Mouse (Mus musculus) heart, embryonic 11.5 days (tissue): Measurements from ENCODE around the gene Gcnt7. TPM values are rescaled to one million over a fixed set of nuclear protein-coding genes. Genes with fewer than 3 reads are reported as not detected.

Source experiments
- ATAC-seq: fragments of 200-750 bp; cut with Nextera tagmentation; replicated peaks from 2 replicates; pipeline ENCODE4 v1.8.0; 2017; ENCODE audit warnings: moderate library complexity; ENCODE audit not compliant: insufficient number of reproducible peaks, low FRiP score, low TSS enrichment
- H3K27ac ChIP-seq: fragments of 300-500 bp; sonication (generic); 2 replicates; pipeline ENCODE4 v1.5.1; 2014; ENCODE audit warnings: mild to moderate bottlenecking, low read depth, low read length
- H3K27me3 ChIP-seq: fragments of 300-500 bp; sonication (generic); 2 replicates; pipeline ENCODE4 v1.6.1; 2014; ENCODE audit warnings: mild to moderate bottlenecking, low read length, mixed read lengths; ENCODE audit not compliant: control insufficient read depth, insufficient read depth
- H3K36me3 ChIP-seq: fragments of 300-500 bp; sonication (generic); 2 replicates; pipeline ENCODE4 v1.6.1; 2014; ENCODE audit warnings: mild to moderate bottlenecking, low read length, moderate library complexity, mixed read lengths; ENCODE audit not compliant: control insufficient read depth, insufficient read depth
- H3K4me1 ChIP-seq: fragments of 300-500 bp; sonication (generic); 2 replicates; pipeline ENCODE4 v1.6.1; 2014; ENCODE audit warnings: low read length; ENCODE audit not compliant: control insufficient read depth, insufficient read depth
- H3K4me2 ChIP-seq: fragments of 300-500 bp; sonication (generic); 2 replicates; pipeline ENCODE4 v1.6.1; 2014; ENCODE audit warnings: mild to moderate bottlenecking, moderate library complexity
- H3K4me3 ChIP-seq: fragments of 300-500 bp; sonication (generic); 2 replicates; pipeline ENCODE4 v1.5.1; 2014; ENCODE audit warnings: low read depth, low read length
- H3K9ac ChIP-seq: fragments of 300-500 bp; sonication (generic); 2 replicates; pipeline ENCODE4 v1.6.1; 2014; ENCODE audit warnings: mild to moderate bottlenecking, low read depth, low read length, moderate library complexity
- H3K9me3 ChIP-seq: fragments of 300-500 bp; sonication (generic); replicated peaks from 2 replicates; pipeline ENCODE4 v1.6.1; 2016; ENCODE audit warnings: low read length; ENCODE audit not compliant: control insufficient read depth
- WGBS: fragments of 180-500 bp; shearing (Covaris S2); extraction: QIAGEN DNeasy Blood & Tissue Kit; methylation state at CpG from one replicate; pipeline ENCODE4 v1.1.7; 2014; ENCODE audit not compliant: insufficient replicate concordance; 5-methylcytosine and 5-hydroxymethylcytosine counted together
- polyA plus RNA-seq: library from polyadenylated mRNA; unstranded; fragments of >200 nt; fragmentation: Nextera tagmentation; extraction: Ambion mirVana; gene quantifications from 2 replicates; pipeline ENCODE4 v1.2.1, GENCODE M21; 2014

Gene Gcnt7
- polyA plus RNA-seq, 1 experiment from 2014 or later: 0.87 TPM

DNA sequence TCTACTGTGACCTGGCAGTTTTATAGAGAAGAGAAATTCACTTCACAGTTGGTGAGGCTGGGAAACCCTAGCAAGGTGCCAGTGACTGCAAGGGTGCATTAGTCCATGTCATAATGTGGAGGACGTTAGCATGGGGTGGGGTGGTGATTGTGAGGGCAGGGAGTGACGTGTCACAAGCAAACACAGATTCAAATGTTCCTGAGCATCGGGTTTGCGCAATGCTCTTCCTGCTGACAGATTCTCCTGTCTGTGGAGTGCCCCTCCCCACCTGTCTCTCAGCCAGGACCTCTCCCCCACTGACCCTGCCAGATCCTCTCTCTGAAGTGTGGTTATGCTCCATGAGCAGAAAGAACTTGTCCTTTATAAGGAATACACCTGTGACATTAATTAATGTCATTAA lies 10.1 kb downstream of the Gcnt7 start:
- Histone ChIP-seq H3K4me1 (no peaks in the 10 kb centered on the region), H3K36me3 (peaks cover 31% of the 10 kb centered on the region), H3K4me2 (no peak overlapping the region), H3K27me3 (no peaks in the 10 kb centered on the region), H3K4me3 (no peak overlapping the region), H3K27ac (no peak overlapping the region), H3K9me3 (no peaks in the 10 kb centered on the region), H3K9ac (no peak overlapping the region)
- ATAC-seq: no peak
- 88% methylated on average over 4 of the region's 4 CpGs for WGBS

DNA sequence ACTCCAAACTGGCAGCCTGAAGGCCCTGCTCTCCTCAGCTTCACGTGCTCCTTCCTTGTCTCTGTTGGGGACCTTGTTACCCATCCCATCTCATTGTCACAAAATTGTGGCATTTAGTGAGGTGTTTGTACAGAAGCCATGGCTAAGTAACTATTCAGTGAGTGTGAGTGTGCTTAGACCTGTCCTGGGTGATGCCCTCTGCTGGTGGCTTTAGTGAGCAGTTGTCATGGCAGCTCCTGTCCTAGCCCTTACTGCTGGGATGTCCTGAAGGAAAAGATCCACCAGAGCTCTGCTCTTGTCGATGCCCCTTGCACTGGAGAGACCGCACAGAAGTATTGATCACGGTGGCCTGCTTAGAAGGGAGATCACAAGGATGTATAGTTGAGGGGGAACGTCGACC lies 11.1 kb downstream of the Gcnt7 start:
- no peak overlapping the region for H3K9ac ChIP-seq
- no peak overlapping the region for H3K27ac ChIP-seq
- H3K27me3 ChIP-seq: no peaks in the 10 kb centered on the region
- H3K9me3 ChIP-seq: no peaks in the 10 kb centered on the region
- WGBS: 82% methylated on average over 6 of the region's 6 CpGs
- no peaks in the 10 kb centered on the region for H3K4me1 ChIP-seq
- no peak overlapping the region for H3K4me3 ChIP-seq
- H3K4me2 ChIP-seq: no peak overlapping the region
- ATAC-seq: no peak
- peaks cover 24% of the 10 kb centered on the region for H3K36me3 ChIP-seq

DNA sequence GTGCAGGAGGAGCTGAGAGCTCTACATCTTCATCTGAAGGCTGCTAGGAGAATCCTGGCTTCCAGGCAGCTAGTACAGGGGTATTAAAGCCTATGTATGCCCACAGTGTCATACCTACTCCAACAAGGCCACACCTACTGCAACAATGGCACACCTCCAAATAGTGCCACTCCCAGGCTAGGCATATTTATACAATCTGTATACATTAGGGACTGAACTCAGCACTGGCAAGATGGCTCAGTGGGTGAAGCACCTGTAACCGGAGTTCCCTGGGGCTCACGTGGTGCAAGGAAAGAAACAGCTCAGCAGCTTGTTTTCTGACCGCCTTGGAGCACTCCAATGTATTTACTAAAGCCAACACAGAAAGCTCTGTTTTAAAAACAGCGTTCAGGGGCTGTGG lies 12.8 kb downstream of the Gcnt7 start:
- Histone ChIP-seq H3K9me3 (no peaks in the 10 kb centered on the region), H3K36me3 (peaks cover 24% of the 10 kb centered on the region), H3K27me3 (no peaks in the 10 kb centered on the region), H3K27ac (no peak overlapping the region), H3K9ac (no peak overlapping the region), H3K4me3 (no peak overlapping the region), H3K4me1 (peaks cover 8% of the 10 kb centered on the region), H3K4me2 (no peak overlapping the region)
- ATAC-seq: no peak
- WGBS: 87% methylated on average over 4 of the region's 4 CpGs

DNA sequence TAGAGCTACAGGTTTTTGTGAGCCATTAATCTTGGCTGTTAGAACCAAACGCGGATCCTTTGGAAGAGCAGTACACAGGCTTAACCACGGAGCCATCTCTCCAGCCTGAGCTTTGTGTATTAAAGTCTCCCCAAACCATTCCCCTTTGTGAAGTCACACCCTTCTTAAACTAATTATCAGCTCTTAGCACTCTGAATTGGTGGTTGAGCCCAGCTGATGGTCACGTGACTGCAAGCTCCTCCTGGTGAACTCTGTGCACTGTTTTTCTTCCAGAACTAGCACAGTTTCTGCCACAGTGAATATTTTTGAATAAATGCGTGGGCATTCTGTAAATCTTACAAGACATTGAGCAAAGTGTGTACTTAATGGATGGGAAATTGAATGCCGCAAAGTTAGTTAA lies 17.2 kb downstream of the Gcnt7 start:
- Histone ChIP-seq H3K9ac (peak overlapping the region; percentile 77), H3K4me2 (peak overlapping the region; percentile 93), H3K36me3 (peaks cover 3% of the 10 kb centered on the region), H3K4me1 (peaks cover 13% of the 10 kb centered on the region), H3K27me3 (no peaks in the 10 kb centered on the region), H3K9me3 (no peaks in the 10 kb centered on the region), H3K27ac (no peak overlapping the region), H3K4me3 (peak overlapping the region; percentile 88)
- no peak for ATAC-seq
- 30% methylated on average over 6 of the region's 6 CpGs for WGBS

DNA sequence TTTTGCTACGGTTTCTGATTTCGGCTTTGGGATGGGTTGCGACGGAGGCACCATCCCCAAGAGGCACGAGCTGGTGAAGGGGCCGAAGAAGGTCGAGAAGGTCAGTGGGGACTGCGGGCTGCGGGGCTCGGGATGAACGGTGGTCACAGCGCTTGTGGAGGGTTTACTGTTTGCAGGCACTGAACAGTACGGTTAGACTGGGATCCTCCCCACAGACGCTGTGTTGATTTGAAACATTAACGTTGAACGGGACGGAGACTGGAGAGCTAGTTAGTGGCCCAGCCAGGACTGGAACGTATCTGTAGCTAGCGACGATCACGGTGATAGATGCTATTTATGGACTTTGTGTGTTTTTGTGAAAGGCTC lies 17.8 kb downstream of the Gcnt7 start:
- under 1% methylated on average over 21 of the region's 21 CpGs for WGBS
- ATAC-seq: peak; percentile 21; the same call in 1 of the 2 replicates

DNA sequence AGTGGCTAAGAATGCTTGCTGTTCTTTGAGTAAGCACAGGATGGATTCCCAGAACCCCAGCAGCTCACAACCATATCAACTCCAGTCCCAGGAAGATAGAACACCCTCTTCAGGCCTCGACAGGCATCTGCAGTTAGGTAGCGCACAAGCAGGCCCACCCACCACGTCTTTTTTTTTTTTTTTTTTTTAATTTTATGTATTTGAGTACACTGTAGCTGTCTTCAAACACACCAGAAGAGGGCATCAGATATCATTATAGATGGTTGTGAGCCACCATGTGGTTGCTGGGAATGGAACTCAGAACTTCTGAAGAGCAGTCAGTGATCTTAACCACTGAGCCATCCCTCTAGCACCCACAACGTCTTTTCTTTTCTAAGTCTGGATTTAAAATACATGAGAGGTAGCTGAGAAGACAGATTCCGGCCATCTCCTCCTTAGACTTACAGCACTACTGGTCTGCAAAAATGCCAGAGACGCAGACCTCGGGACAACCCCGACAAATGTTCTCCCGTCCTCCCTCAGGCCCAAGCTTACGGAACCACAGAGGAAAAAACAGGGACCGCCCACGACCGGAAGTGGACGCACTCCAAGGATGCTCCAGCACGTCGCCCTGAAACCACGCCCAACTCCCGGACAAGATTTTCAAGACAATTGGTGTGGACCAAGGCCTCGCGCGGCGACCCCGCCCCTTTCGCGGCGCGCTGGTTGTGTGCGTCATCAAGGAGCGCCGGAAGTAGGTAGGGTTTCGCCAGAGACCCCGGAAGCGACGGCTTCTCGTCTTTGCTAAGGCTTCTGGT lies 18.4 kb downstream of the Gcnt7 start, which contains the start of gene Rtf2:
Rtf2 (plus strand) TSS at position 714 of the 797 bp plus-strand sequence.
- WGBS: 2% methylated on average over 35 of the region's 35 CpGs
- ATAC-seq: peak; percentile 93
- no peaks in the 10 kb centered on the region for H3K36me3 ChIP-seq
- no peaks in the 10 kb centered on the region for H3K27me3 ChIP-seq
- peak within 1 kb of the TSS; percentile 88 for H3K4me3 ChIP-seq
- H3K4me2 ChIP-seq: peak within 1 kb of the TSS; percentile 93
- H3K4me1 ChIP-seq: peaks cover 13% of the 10 kb centered on the region
- peak within 1 kb of the TSS; percentile 54; the same call in 1 of the 2 replicates for H3K27ac ChIP-seq
- peak within 1 kb of the TSS; percentile 77 for H3K9ac ChIP-seq
- no peaks in the 10 kb centered on the region for H3K9me3 ChIP-seq

More for the DNA sequence above, 17.8 kb downstream of the Gcnt7 start:
- Histone ChIP-seq H3K9me3 (no peaks in the 10 kb centered on the region), H3K4me2 (peak overlapping the region; percentile 93), H3K4me1 (peaks cover 13% of the 10 kb centered on the region), H3K9ac (peak overlapping the region; percentile 77), H3K4me3 (peak overlapping the region; percentile 88), H3K27ac (no peak overlapping the region), H3K36me3 (no peaks in the 10 kb centered on the region), H3K27me3 (no peaks in the 10 kb centered on the region)

DNA sequence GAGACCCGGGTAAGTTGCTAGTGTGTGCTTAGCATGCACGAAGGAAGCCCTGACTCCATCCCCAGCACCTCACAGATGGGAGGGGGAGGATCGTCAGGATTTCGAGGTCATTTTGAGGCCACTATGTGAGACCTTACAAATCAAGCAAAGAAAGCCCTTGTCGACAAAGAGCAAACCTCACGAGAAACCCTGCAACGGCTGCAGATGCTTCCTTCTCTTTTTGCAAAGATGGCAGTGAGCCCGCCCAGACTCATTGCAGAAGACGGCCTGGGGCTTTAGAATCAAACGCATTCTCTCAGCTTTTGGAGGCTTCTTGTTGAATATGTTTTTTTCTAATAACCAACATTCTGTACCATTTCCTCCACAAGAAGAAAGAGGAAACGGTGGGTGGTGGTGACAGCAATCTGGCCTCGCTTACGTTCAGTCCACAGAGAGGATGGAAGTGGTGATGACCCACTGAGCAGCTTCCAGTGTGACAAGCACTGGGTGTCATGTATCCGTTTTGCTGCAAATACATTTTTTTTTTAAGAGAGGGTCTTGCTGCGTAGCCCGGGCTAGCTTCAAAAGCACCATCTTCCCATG lies 20.9 kb downstream of the Gcnt7 start:
- H3K4me2 ChIP-seq: no peak overlapping the region
- H3K36me3 ChIP-seq: no peaks in the 10 kb centered on the region
- WGBS: 65% methylated on average over 16 of the region's 16 CpGs

DNA sequence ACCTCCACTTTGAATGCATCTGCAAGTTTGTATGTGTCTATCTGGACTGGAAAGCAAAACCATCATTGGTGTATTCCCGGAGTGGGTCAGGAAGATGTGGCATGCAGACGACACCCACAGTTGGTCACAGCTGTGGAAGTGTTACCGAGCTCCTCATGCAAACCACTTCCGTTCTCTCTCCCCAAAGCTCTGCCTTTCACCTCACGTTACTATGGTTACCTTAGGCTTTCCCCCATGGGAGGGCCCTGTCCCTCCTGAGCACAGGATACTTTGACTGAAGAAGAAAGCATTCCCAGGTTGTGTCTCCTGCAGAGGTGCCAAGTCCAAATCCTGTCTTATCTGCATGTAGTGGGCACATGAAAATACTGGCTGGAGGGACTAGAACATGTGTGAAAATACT lies 24.6 kb downstream of the Gcnt7 start:
- ATAC-seq: no peak
- Histone ChIP-seq H3K4me3 (no peak overlapping the region), H3K9me3 (no peaks in the 10 kb centered on the region), H3K4me2 (no peak overlapping the region), H3K27me3 (0 out of 2 replicates have a peak, but pooled peaks cover 2% of the 10 kb centered on the region), H3K4me1 (peaks cover 10% of the 10 kb centered on the region), H3K36me3 (no peaks in the 10 kb centered on the region), H3K9ac (no peak overlapping the region), H3K27ac (no peak overlapping the region)
- WGBS: 34% methylated on average over 5 of the region's 5 CpGs

More for the DNA sequence above, 20.9 kb downstream of the Gcnt7 start:
- Histone ChIP-seq H3K27ac (no peak overlapping the region), H3K9me3 (no peaks in the 10 kb centered on the region), H3K4me1 (peaks cover 13% of the 10 kb centered on the region), H3K27me3 (0 out of 2 replicates have a peak, but pooled peaks cover 2% of the 10 kb centered on the region), H3K4me3 (no peak overlapping the region), H3K9ac (no peak overlapping the region)
- no peak for ATAC-seq
